Comparison of ENCODE assay signal across 7 mouse cellular contexts in genomic region chr2:50295562-50295961, GRCm38 (mm10). TPM values are rescaled to one million over a fixed set of nuclear protein-coding genes. Genes with fewer than 3 reads are reported as not detected.
DNase-seq lines count a peak whose midpoint lies in the region; ATAC-seq lines count a peak whose summit lies in the region.

No protein-coding gene starts in this region.

- no peak for ATAC-seq in neural tube, embryonic 11.5 days (ENCODE audit: insufficient read depth, low FRiP score, low TSS enrichment)
- ATAC-seq in embryonic facial prominence, embryonic 14.5 days (ENCODE audit: low read depth): no peak
- no peak for ATAC-seq in limb, embryonic 12.5 days (ENCODE audit: insufficient number of reproducible peaks, insufficient read depth, low FRiP score, low TSS enrichment, low read depth)
- ATAC-seq in stomach, embryonic 14.5 days (ENCODE audit: insufficient number of reproducible peaks, insufficient read depth, low FRiP score, low read depth): no peak
- no peak for ATAC-seq in megakaryocyte-erythroid progenitor cell, adult 5-6 weeks (replicated peaks; ENCODE audit: low FRiP score, low TSS enrichment, poor library complexity, severe bottlenecking)

- H3K27me3 ChIP-seq in neural tube, embryonic 11.5 days (ENCODE audit: control insufficient read depth, insufficient read depth, low read length): no peaks in the 10 kb centered on the region
- no peaks in the 10 kb centered on the region for H3K27me3 ChIP-seq in embryonic facial prominence, embryonic 14.5 days (replicated peaks; ENCODE audit: control insufficient read depth, insufficient read depth, low read length)
- no peaks in the 10 kb centered on the region for H3K27me3 ChIP-seq in limb, embryonic 12.5 days
- H3K27me3 ChIP-seq in stomach, embryonic 14.5 days (ENCODE audit: control insufficient read depth, insufficient read depth, low read length): no peaks in the 10 kb centered on the region

- H3K4me3 ChIP-seq in neural tube, embryonic 11.5 days (ENCODE audit: low read depth, low read length): peak overlapping the region; percentile 89
- peak overlapping the region; percentile 82 for H3K4me3 ChIP-seq in embryonic facial prominence, embryonic 14.5 days (ENCODE audit: low read depth, low read length)
- peak overlapping the region; percentile 89 for H3K4me3 ChIP-seq in limb, embryonic 12.5 days (replicated peaks)
- peak overlapping the region; percentile 90 for H3K4me3 ChIP-seq in stomach, embryonic 14.5 days (ENCODE audit: low read depth, low read length)

- DNase-seq in neural tube, embryonic 11.5 days (ENCODE audit: low spot score): no peak
- no peak for DNase-seq in neural tube, embryonic 10.5 days (ENCODE audit: extremely low spot score, low spot score)
- DNase-seq in embryonic facial prominence, embryonic 14.5 days (ENCODE audit: low spot score): no peak
- DNase-seq in gastrocnemius, postnatal 4 days (ENCODE audit: low spot score in 2 of 2): no peak

- 43% methylated on average over 5 of the region's 5 CpGs for WGBS in neural tube, embryonic 11.5 days
- WGBS in embryonic facial prominence, embryonic 14.5 days: 34% methylated on average over 5 of the region's 5 CpGs
- WGBS in limb, embryonic 12.5 days: 40% methylated on average over 5 of the region's 5 CpGs
- 41% methylated on average over 5 of the region's 5 CpGs for WGBS in stomach, embryonic 14.5 days

- peaks cover 3% of the 10 kb centered on the region; the same call in 1 of the 2 replicates for H3K36me3 ChIP-seq in neural tube, embryonic 11.5 days (ENCODE audit: control insufficient read depth, insufficient read depth, low read length)
- peaks cover 12% of the 10 kb centered on the region for H3K36me3 ChIP-seq in embryonic facial prominence, embryonic 14.5 days (ENCODE audit: control insufficient read depth, insufficient read depth, low read length)
- H3K36me3 ChIP-seq in limb, embryonic 12.5 days: peaks cover 15% of the 10 kb centered on the region
- peaks cover 14% of the 10 kb centered on the region for H3K36me3 ChIP-seq in stomach, embryonic 14.5 days (ENCODE audit: control insufficient read depth, insufficient read depth, low read length)

- peaks cover 10% of the 10 kb centered on the region for H3K4me1 ChIP-seq in neural tube, embryonic 11.5 days (ENCODE audit: control insufficient read depth, insufficient read depth, low read length)
- peaks cover 18% of the 10 kb centered on the region for H3K4me1 ChIP-seq in embryonic facial prominence, embryonic 14.5 days (ENCODE audit: control insufficient read depth, insufficient read depth, low read length)
- peaks cover 24% of the 10 kb centered on the region for H3K4me1 ChIP-seq in limb, embryonic 12.5 days (replicated peaks)
- peaks cover 16% of the 10 kb centered on the region for H3K4me1 ChIP-seq in stomach, embryonic 14.5 days (ENCODE audit: control insufficient read depth, insufficient read depth, low read length)

- H3K4me2 ChIP-seq in neural tube, embryonic 11.5 days (ENCODE audit: low read depth): peak overlapping the region; percentile 70
- H3K4me2 ChIP-seq in embryonic facial prominence, embryonic 14.5 days (ENCODE audit: low read depth, low read length): peak overlapping the region; percentile 79
- H3K4me2 ChIP-seq in limb, embryonic 12.5 days: peak overlapping the region; percentile 80
- peak overlapping the region; percentile 74 for H3K4me2 ChIP-seq in stomach, embryonic 14.5 days (replicated peaks; ENCODE audit: low read depth, low read length)

- H3K9ac ChIP-seq in neural tube, embryonic 11.5 days (ENCODE audit: low read length): peak overlapping the region; percentile 27; the same call in 1 of the 2 replicates
- H3K9ac ChIP-seq in embryonic facial prominence, embryonic 14.5 days (ENCODE audit: low read depth, low read length): peak overlapping the region; percentile 94
- H3K9ac ChIP-seq in limb, embryonic 12.5 days (replicated peaks): peak overlapping the region; percentile 87
- peak overlapping the region; percentile 87; the same call in 1 of the 2 replicates for H3K9ac ChIP-seq in stomach, embryonic 14.5 days (replicated peaks; ENCODE audit: low read depth, low read length)

- H3K27ac ChIP-seq in neural tube, embryonic 11.5 days (ENCODE audit: low read depth, low read length): no peak overlapping the region
- no peak overlapping the region for H3K27ac ChIP-seq in embryonic facial prominence, embryonic 14.5 days (replicated peaks; ENCODE audit: low read depth, low read length)
- no peak overlapping the region for H3K27ac ChIP-seq in limb, embryonic 12.5 days
- H3K27ac ChIP-seq in stomach, embryonic 14.5 days (ENCODE audit: low read length): no peak overlapping the region

- no peaks in the 10 kb centered on the region for H3K9me3 ChIP-seq in neural tube, embryonic 11.5 days (ENCODE audit: control insufficient read depth, low read length)
- no peaks in the 10 kb centered on the region for H3K9me3 ChIP-seq in embryonic facial prominence, embryonic 14.5 days (ENCODE audit: control insufficient read depth, low read length)
- H3K9me3 ChIP-seq in limb, embryonic 12.5 days: no peaks in the 10 kb centered on the region
- H3K9me3 ChIP-seq in stomach, embryonic 14.5 days (ENCODE audit: control insufficient read depth, low read depth, low read length): no peaks in the 10 kb centered on the region

RNA-seq across cellular contexts. Expression of gene Mmadhc, which starts 1.0 kb away (rescaled TPM):
- 173 and 178 TPM in 2 replicates for polyA plus RNA-seq in neural tube, embryonic 11.5 days (2014; fragmentation: Nextera tagmentation; extraction: Ambion mirVana)
- 160 and 172 TPM in 2 replicates for polyA plus RNA-seq in embryonic facial prominence, embryonic 14.5 days (2014; fragmentation: Nextera tagmentation; extraction: Ambion mirVana)
- polyA plus RNA-seq in limb, embryonic 12.5 days (2016; fragmentation: Nextera tagmentation; extraction: Ambion mirVana): 167 and 172 TPM in 2 replicates
- 157 and 165 TPM in 2 replicates for polyA plus RNA-seq in stomach, embryonic 14.5 days (2014; fragmentation: Nextera tagmentation; extraction: Ambion mirVana)
- 100 to 1,000 TPM; 114 to 115 TPM for total RNA-seq in gastrocnemius, postnatal 4 days (2021)
- total RNA-seq in megakaryocyte-erythroid progenitor cell, adult 5-6 weeks (2014; fragmentation: Nextera tagmentation): 72.5 and 106 TPM in 2 replicates
- 114 and 131 TPM in 2 replicates for total RNA-seq in megakaryocyte-erythroid progenitor cell, adult 5-6 weeks (2017)

Comparison
In these comparisons a context has a peak if more than half of its experiments do, and no peak if none do; other contexts are left out.
1. H3K9ac ChIP-seq: peak in every context shown above with its lines; median percentile 94 in embryonic facial prominence, embryonic 14.5 days; 87 in limb, embryonic 12.5 days; 87 in stomach, embryonic 14.5 days; 27 in neural tube, embryonic 11.5 days.